Mouse (Mus musculus) central nervous system, embryonic 11.5 days (tissue): ENCODE data around the gene Susd5. TPM values are rescaled to one million over a fixed set of nuclear protein-coding genes. Genes with fewer than 3 reads are reported as not detected.

Experiments used
- polyA plus RNA-seq: library from polyadenylated mRNA; depleted of rRNA; stranded (reverse); fragments of >200 nt; gene quantifications from 2 replicates; pipeline ENCODE4 v1.2.3, GENCODE M21; 2012; rRNA removed

Gene Susd5
- 0.08 and 0.98 TPM in 2 replicates for polyA plus RNA-seq

DNA sequence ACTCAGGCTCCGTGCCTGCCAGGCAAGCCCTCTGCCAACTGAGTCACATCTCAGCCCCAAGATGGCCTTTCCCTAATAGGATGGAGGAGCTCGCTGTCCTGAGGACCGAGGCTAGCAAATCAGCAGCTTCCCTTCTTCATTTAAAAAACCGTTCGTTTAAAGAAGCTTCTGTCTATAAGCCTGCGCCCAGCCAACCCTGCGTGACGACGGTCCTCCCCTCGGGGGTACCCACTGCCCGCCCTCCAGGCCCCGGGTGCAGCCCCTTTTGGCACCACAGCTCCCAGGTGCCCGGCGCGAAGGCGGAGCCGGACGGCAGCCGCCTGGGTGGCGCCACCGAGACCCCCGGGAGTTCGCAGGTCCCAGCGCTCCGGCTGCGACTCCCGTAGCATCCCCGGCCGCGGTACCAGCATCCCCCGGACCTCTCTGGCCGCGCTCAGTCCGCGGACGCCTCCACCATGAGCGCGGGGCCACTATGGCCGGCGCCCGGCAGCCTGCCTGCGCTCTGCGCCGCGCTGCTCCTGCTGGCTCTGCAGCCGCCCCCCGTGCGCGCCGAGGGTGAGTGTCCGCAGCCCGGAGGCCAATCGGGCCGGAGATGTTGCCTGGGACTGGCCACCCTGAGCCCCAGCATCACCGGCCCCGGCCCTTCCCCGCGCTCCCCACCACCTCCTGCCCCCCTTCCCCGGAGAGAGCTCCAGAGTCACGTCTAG lies at the start of gene Susd5:
Gene Susd5 (plus strand): TSS at position 51 of the 707 bp plus-strand sequence.

DNA sequence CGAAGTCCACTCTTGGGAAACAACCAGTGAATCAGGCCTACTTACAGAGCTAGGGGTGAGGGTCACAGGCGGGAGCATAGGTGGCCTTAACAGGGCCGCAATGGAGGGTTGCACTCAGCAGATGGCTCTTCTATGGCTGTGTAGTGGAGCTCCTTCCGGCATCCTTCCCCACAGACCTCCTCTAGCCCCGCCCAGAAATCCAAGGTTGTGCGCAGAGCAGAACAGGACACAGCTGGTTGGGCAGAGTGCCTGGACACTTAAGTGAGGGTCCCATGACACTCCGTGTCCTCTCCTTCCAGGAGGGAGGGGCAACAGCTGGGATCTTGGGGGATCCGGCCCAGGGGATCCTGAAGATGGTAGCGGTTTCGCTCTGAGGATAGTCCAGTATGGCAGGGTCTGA lies 10.9 kb upstream of the Susd5 start, which contains the start of gene Fbxl2:
Gene Fbxl2 (minus strand): TSS at position 164 of the 400 bp plus-strand sequence.

Other genes with a start within 250 kb of the Susd5 start
- 116 and 152 TPM in 2 replicates for gene Ubp1, start 126.2 kb upstream of the Susd5 start, polyA plus RNA-seq
- 7.7 and 9.5 TPM in 2 replicates for gene Fbxl2, start 10.9 kb upstream of the Susd5 start, polyA plus RNA-seq